Mouse (Mus musculus): ENCODE results near the gene Plcb3. TPM values are rescaled to one million over a fixed set of nuclear protein-coding genes. Genes with fewer than 3 reads are reported as not detected.

Gene Plcb3
- total RNA-seq, 2 experiments from 2014 or later = 12.1 to 17.3 TPM

DNA sequence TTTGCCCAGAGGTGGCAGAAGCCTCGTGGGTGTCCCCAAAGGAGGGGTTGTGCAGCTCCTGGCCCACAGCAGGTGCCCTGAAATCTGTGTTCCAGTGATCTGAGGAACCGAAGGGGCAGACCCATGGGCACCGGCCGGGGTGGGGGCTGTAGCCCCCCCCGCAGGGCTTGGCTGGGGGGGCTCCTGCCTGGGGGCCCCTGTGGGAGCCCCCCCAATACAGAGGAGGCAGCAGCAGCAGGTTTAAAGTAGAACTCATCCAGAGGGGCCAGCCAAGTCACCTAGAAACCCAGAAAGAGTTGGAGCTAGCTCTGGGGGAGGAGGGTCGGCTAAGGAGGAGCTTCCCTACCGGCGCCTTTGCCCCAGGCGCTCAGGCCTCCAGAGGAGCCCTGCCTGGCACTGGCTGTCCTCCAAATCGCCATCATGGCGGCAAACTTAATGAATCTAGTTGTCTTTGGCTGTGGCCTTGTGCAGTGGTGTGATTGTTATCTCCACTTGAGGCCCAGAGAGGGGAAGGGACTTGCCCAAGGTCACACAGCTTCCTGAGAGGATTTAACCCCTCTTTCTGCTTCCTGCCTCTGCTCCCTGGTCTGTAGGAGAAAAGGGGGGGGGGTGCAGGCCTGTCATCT is 5.7 kb downstream of the Plcb3 start:
- DNase-seq = no peak

DNA sequence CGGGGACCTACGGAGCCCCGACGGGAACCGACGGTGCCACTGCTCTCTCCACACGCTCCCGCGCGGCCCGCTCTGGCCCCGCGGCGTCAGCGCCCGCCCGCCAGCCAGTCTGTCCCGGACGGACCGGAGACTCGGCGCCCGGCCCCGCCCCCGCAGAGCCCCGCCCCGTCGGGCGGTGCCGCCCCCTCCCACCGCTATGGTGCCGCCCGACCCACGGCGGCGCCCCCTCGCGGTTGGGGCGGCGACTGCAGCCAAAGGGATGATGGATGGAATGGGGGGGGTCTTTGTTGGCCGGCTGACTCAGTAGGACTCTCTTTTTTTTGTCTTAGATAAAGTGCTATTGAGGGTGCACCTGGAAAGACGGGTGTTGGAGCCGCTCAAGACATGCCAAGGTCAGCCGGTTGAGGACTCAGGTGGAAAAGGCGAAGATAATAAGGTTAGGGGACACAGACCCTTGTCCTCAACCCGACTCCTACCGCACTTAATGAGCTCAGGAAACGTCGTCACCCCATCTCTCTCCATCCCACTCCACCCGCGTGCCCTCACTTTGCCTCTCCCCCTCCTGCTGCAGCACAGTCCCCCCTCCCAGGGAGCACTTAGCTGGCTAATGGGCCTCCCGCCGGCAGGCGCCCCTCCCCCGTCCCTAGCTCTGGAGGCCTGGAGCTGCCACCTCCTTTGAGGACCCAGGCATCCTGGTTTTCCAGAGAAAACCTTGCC is 6.4 kb downstream of the Plcb3 start:
- peak; percentile 85 for DNase-seq

DNA sequence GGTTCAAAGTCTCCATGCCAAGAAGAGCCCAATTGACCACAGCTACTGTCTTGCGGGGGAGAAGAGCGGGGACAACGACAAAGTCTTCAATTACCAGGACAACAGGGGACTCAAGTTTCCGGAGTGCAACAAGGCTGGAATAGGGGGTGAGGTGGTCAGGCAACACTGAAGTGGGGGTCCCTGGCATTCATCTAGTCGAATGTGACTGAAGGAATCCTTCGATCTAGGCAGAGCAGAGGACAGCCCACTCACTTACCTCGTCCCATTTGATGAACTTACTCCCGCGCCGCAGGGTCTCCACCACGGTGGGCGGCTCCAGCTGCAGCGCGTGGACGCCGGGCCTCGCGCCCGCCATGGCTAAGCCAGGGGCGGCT is 7.0 kb downstream of the Plcb3 start:
- no peak for DNase-seq

DNA sequence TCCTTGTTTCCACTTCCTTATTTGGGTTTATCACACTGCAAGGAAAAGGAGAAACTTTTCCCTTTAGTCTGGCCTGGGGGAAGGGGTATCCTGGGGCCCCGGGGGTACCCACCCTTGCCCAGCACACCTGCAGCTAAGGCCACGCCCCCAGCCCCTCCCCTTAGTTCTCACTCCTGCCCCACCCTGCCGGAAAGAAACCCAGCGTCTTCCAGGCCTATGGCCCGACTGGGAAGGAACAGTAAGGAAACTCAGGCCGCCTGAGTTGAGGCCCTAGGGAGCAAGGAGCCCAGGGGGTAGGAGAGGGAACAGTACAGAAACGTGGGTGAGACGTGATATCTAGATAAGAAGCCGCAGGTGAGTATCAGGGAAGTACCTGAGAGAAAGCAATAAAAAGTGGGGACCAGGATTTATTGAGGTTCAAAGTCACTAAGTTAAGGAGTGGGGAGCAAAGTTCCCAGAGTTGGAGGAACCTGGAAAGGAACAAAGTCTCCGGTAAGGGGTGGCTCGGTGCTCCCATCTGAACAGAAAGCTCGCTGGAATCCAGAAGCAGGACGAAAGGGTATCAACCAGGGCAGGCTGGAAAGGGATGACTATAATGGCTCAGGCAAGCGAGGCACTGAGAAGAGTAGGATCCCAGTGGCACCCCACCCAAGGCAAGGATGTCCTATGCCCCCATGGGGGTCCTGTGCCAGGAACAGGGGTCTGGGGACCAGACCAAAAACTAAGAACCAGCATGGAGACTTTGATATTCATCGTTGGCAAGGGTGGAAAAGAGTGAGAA is 7.6 kb downstream of the Plcb3 start:
- no peak for DNase-seq

DNA sequence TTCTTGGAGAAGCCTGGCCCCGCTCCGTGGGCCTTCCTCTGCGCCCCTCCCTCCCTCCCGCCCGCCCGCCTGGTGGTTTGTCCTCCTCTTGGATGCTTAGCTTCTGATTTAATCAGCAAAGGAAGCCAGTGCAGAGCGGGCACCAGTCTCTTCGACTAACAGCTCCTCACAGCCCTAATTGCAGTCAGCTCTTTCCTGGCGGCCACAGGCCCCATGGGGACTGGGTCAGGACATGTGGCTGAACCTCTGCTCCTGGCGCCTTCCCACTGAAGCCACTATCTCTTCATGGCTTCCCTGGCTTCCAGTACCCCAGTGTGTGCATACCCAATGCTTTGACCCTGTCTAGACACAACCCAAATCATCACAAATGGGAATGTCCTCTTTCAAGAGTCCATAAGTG is 19.8 kb downstream of the Plcb3 start:
- DNase-seq = no peak

DNA sequence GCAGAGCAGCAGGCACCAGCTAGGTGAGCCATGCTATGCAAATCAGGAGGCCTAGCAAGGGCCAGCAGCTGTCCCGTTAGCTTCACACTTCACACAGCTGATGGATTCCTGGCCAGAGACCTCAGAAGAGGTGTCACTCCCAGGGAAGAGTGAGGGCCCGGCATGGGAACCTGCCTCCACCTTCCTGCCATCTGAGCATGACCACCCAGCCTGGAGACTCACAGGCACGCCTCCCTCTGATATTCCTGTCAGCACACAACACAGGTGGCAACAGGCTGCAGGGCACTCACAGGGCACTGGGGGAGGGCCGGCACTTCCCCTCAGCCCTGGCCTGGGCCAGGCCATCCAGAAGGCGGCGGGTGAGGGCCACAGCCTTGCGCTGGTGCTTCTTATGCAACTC is 20.8 kb downstream of the Plcb3 start:
- DNase-seq = no peak

DNA sequence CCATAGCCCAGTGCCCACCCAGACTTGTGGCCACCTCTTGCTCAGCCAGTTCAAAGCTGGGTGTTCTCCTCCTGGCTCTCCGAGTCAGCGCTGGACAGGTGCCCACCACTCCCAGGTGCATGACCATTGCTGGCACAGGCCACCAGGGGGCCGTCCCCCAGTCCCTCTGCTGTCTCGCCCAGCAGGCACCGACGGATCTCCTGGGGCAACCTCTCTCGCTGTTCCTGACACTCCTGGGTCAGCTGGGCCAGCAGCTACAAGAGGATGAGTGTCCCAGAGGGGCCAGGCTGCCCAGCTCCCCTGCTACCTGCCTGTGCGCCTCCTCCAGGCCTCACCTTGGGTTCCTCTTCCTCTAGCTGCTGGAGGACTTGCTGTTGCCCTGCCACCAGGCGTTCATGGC is 22.2 kb downstream of the Plcb3 start:
- peak; percentile 57 for DNase-seq

DNA sequence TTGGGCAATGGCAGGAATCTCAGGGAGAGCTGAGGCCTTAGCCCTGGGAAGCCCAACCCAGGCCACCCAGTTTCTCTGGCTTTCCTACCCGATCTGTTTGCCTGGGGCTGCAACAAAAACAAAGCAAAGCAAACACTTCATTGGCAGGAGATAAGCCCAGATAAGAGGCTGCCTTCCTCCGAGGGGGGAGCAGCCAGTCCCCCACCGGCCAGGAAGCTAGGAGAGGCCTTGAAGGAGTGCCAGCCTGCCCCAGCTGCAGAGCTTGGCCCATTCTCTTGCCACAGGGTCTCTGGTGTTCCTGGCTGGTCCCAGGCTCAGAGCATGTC is 23.6 kb downstream of the Plcb3 start:
- DNase-seq = no peak

DNA sequence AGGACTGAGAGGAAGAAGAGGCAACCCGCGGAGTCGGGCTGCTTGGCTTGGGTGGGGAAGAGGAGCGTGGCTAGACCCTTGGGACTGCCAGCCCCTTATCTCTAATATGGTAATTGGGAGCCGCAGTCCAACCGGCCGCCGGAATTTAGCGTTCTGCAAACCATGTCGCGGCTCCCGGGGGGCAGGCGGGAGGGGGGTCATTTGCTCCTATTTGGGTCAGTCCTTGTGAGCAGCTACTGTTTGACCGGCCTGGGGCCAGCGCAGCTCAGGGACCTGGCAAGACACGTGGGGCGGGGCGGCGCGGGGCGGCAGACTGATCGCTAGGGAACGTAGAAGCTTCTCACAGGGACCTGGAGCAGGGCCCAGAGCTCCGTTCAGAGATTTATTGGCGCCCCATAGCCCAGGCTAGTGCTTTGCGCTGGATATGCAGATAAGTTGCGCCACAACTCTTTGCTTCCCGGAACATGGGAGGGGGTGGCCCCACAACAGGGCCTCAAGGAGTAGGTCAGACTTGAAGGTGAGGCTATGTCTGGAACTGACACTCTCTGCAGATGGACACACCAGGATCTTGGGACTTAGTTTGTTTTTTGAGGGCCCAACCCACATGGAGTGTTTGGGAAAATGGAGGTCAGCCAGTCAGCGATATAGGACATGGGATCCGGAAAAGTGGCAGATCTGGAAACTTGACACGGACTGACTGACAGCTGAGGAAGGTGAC is 24.1 kb downstream of the Plcb3 start:
- DNase-seq = peak; percentile 81

DNA sequence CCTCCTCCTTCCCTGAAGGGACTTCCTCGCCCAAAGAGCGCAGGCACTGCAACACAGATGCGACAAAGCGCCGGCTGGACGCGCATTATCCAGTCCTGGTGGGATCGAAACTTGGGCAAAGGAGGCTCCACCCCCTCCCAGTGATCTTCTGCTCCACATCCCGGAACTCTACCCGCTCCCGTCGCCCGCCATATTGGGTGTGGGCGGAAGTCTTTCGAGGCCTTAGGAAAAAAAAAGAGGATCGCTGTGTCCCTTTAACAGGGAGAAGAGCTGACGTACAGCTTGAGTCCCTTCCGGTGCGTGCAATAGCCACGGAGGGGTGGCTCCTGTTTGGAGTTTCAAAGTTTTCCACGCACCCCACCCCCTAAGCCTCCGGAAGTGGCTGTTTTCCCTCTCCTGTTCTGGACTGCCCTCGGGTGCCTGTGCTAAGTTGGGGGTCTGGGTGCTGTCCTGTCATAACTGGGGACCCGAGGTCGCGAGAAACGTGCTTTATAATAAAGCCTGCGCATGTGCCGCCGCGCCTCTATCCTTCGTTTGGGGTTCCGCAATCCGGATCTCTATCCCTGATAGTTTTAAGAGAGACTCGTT is 24.8 kb downstream of the Plcb3 start:
- DNase-seq = peak; percentile 87

DNA sequence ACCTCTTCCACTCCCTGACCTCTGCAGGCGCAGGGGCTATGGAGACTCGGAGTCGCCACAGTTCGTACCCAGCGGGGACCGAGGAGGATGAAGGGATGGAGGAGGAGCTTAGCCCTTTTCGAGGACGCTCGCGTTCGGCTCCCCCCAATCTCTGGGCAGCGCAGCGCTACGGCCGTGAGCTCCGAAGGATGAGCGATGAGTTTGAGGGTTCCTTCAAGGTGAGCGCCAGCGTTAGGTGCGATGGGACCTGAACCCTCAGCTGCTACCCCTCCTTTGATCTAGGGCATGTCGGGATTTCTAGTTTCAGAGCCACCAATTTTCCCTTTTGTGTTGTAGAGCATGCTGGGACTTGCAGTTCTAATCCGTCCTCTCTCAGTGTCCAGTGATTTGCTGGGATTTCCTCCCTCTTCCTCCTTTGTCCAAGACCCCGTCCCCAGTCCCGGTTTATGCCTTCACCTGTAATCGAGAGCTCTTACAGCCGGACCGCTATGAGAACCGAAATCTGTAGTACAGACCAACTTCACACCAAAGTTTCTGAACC is 25.6 kb downstream of the Plcb3 start:
- DNase-seq = no peak

DNA sequence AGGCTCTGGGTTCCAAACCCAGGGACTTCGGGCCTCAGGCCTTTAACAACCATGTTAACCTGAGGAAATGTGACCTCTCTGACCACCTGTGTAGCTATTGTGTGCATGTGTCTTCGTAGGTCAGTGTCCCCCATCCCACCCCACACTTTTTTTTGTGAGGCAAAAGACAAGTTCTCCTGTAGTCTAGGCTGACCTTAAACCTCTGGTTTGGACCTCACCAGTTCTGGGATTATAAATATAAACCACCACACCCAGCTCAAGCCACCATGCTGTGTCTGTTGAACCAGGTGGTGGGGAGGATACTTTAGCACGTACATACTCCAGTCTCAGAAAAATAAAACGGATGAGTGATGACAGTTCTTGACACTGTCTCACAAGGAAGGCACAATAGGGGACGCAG is 26.3 kb downstream of the Plcb3 start:
- DNase-seq = no peak

DNA sequence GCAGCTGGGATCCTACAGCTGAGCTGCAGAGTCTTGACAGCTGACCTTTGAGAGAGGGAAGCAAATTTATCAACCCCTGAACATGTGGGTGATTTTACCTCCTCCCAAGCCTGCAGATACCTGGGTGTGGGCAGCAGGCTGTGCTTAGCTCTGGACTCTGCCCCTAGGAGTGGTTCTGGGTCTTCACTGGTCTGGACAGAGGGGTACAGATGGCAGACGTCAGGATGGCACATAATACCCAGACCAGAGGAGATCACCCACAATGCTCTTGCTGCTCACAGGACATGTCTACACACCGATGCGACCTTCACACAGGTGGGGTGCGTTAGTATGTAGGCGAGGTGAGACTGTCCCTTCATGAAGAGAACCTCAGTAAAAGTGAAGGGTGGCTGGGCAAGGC is 26.7 kb downstream of the Plcb3 start:
- DNase-seq = no peak

DNA sequence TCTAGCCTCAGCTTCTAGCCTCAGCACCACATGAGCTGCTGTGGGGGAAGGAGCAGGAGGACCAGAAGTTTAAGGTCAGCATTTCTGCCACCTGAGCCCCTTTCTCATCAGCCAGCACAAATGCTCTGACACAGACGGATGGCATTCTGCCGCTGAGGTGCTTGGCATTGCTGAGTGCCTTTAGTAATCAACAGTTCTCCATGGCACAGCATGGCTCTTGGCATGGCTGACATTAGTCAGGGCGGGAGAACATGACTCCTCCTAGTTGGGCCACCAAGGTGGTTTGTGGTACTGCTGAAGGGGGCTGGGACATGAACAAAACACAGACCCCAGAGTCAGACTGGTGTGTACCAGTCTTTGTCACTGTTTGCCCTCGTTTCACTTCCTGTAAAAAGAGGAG is 28.1 kb downstream of the Plcb3 start:
- DNase-seq = no peak

DNA sequence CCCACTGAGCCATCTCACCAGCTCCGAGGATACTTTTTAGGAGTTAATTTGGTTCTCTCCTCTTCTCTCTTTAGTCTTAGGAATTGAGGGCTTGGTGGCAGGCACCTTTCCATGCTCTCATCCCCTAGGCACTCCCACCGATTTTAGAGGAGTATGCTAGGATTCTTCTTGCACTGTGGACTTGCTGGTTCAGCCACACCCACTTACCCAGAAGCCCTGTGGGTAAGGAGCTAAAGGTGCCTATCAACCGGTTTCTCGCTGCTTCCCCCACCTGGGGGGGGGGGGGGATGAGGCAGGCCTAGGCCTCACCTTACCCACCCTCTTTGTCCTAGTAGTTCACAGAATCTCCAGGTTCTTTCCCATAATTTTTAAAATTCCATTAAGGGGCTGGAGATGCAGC is 28.5 kb downstream of the Plcb3 start:
- DNase-seq = no peak

DNA sequence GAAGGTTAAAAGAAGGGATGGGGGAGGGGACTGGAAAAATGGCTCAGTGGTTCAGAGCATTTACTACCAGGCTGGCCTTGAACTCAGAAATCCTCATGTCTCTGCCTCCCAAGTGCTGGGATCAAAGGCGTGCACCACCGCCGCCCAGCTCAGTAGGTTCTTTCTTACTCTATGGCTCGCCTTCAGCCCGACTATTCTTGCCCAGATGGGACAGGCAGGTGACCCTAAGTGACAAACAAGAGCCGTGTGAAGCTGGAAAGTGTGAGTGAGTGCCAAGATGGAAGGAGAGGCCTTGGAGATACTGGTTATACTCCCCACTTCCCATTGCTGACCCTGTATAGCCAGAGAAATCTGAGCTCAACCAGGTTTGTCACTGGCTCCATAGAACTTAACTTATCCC is 32.6 kb downstream of the Plcb3 start:
- no peak for DNase-seq

DNA sequence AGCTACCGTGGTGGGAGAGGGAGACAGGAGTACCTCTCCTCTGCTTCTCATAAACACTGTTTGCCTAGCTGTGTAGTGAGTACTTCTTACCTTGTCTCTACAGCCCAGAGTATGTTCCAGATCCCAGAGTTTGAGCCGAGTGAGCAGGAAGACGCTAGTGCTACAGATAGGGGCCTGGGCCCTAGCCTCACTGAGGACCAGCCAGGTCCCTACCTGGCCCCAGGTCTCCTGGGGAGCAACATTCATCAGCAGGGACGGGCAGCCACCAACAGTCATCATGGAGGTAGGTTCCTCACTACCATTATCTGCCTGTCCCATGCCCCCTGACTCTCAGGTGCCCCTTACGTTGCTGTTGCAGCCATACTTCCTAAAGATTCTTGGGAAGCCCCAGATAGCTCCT is 33.5 kb downstream of the Plcb3 start:
- no peak for DNase-seq

DNA sequence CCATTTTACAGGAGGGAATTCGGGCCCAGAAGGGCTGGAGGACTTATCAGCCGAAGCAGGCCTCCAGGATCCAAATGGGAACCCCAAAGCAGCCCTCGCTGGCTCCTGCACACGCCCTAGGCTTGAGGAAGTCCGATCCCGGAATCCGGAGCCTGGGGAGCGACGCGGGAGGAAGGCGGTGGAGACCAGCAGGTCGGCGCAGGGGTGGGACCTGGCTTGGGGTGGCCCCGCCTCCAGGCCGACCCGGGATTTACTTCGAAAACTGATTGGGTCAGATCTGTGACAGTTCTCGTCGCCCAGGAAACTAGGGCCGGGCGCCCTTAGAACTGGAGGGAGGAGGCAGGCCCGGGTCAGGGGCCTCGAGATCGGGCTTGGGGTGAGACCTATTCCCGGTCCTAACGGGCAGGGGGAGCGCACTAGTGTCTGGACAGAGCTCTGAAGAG is 34.0 kb downstream of the Plcb3 start, which contains the start of gene Gpr137:
Gene Gpr137, minus strand, starts transcription at position 232 of the 443 bp plus-strand sequence.
- peak; percentile 92 for DNase-seq

DNA sequence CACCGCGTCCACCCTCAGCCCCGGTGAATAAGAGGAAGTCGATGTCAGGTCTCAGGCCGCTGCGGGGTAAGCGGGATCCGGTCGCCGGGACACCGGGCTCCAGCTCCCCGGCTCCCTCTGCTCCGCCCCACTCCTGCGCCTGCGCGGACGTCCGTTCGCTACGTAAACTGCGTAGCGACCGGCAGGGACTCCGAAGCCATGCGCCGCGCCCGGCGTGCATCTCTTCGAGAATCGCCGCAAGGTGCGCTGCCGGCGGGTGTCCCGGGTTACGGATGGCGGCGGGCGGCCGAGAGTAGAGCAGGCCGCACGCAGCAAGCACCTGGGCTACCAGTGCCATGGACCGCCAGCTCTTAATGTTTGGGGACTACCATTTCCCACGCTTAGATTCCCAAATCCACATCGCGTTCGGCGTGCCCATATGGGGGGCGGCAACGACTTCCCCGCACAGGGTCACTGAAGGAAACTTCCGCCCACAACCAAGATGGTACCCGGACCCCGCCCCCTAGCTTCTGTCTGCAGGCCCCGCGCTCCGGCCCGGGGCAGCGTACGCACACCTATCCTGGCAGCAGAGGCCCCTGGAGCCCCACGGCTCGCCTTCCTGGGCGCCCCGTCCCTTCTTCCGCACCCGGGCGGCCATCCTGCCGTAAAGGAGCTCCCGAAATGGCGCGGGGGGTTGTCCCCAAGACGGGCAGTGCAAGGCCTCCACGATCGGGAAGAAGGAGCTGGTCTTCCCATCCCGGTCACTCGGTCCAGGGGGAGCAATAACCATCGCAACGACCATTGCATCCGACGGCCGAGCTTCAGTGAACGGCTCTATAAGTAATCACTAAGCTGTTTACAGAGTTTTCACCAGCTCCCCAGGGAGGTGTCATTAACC is 34.7 kb downstream of the Plcb3 start, which contains the start of gene Bad:
Gene Bad, plus strand, starts transcription at position 490 of the 877 bp plus-strand sequence.
- peak; percentile 98 for DNase-seq

DNA sequence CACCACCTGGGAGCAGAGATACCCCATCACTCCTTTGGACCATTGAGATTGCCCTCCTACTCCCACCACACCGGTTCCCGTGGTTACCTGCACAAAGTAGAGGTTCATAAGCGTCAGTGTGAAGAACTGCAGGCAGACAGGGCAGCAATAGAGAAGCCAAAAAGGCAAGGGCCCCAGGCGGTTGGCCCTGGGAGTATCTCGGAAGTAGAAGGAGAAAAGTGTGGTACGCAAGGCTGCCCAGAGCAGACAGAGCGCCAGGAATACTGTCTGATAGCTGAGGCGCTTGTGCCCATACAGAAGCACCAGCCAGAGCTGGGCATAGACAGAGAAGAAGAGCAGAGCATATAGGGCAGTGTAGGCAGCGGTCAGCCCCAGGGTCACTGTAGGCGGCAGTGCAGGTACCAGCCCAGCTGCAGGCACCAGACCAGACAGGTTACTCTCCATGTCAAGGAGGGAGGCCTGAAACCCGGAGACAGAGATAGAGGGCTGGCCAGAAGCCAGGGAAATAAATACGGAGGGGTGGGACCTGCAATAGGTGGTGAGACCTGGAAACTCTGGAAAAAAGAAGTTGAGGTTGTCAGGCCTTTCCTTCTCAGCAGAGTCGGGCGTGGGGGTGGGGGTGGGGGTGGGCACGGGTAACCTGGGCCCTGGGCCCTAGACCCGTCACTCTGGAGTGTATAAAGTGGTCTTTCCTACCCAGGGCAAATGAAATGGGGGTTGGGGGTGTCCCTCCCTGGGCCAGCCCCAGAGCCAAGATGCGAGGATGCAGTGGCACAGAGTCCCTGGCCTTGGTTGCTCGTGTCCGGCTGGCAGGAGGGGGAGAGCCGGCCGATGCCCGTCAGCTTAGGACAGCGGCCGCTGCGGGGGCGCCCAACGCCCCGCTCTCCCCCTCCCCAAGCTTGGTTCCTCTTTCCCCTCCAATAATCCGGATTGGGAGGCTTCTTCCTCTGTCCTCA is 35.6 kb downstream of the Plcb3 start:
- DNase-seq = no peak

All from gastrocnemius, postnatal 10 days (tissue).